In genomic region chr12:17032694-17033463, GRCm38 (mm10) we compare ENCODE assay signal across 8 mouse cellular contexts. TPM values are rescaled to one million over a fixed set of nuclear protein-coding genes. Genes with fewer than 3 reads are reported as not detected.
DNase-seq lines count a peak whose midpoint lies in the region; ATAC-seq and TF ChIP-seq lines count a peak whose summit lies in the region.

No protein-coding gene starts in this region.

- no peak overlapping the region for H3K4me3 ChIP-seq in bone marrow macrophage, adult 2 months (ENCODE audit: insufficient read depth, low read length)
- no peak overlapping the region for H3K4me3 ChIP-seq in forebrain, embryonic 10.5 days
- no peak overlapping the region for H3K4me3 ChIP-seq in hindbrain, embryonic 14.5 days (replicated peaks; ENCODE audit: low read length)
- H3K4me3 ChIP-seq in midbrain, embryonic 15.5 days, result no peak overlapping the region
- H3K4me3 ChIP-seq in spleen, adult 2 months (ENCODE audit: extremely low read depth, insufficient read depth, insufficient read length), result 0 out of 2 replicates have a peak overlapping the region, but pooled peaks have one; percentile 10

- H3K27ac ChIP-seq in bone marrow macrophage, adult 2 months (ENCODE audit: insufficient read depth, low read depth, low read length), result no peak overlapping the region
- no peak overlapping the region for H3K27ac ChIP-seq in forebrain, embryonic 10.5 days
- no peak overlapping the region for H3K27ac ChIP-seq in hindbrain, embryonic 14.5 days
- H3K27ac ChIP-seq in midbrain, embryonic 15.5 days, result no peak overlapping the region
- no peak overlapping the region for H3K27ac ChIP-seq in spleen, adult 2 months (ENCODE audit: insufficient read depth, low read length)

- H3K4me1 ChIP-seq in bone marrow macrophage, adult 2 months (ENCODE audit: control insufficient read depth, insufficient read depth, low read length), result no peaks in the 10 kb centered on the region
- H3K4me1 ChIP-seq in forebrain, embryonic 10.5 days, result peaks cover 15% of the 10 kb centered on the region; the same call in 1 of the 2 replicates
- peaks cover 17% of the 10 kb centered on the region; the same call in 1 of the 2 replicates for H3K4me1 ChIP-seq in hindbrain, embryonic 14.5 days (replicated peaks; ENCODE audit: control insufficient read depth, insufficient read depth, low read length)
- H3K4me1 ChIP-seq in midbrain, embryonic 15.5 days, result peaks cover 10% of the 10 kb centered on the region; the same call in 1 of the 2 replicates
- no peaks in the 10 kb centered on the region; the same call in 1 of the 2 replicates for H3K4me1 ChIP-seq in spleen, adult 2 months (ENCODE audit: control insufficient read depth, insufficient read depth, insufficient read length)

- peak; percentile 56; the same call in 1 of the 2 replicates for ATAC-seq in hindbrain, embryonic 14.5 days (ENCODE audit: low FRiP score)
- peak; percentile 73 for ATAC-seq in midbrain, embryonic 15.5 days (replicated peaks)

- peak; percentile 49 to 89 for DNase-seq in heart, adult 18-20 months
- DNase-seq in heart, adult 11 months, result no peak
- DNase-seq in forebrain, embryonic 10.5 days (ENCODE audit: extremely low spot score, low spot score), result peak; percentile 75
- DNase-seq in hindbrain, embryonic 14.5 days (ENCODE audit: low spot score), result peak; percentile 93
- peak; percentile 88 for DNase-seq in left cerebral cortex, postnatal 4 days
- peak; percentile 55 to 70 for DNase-seq in spleen, adult 2 months (ENCODE audit: low read depth in 1 of 2, low spot score in 2 of 2)

- H3K9ac ChIP-seq in hindbrain, embryonic 14.5 days, result no peak overlapping the region
- no peak overlapping the region for H3K9ac ChIP-seq in midbrain, embryonic 15.5 days

- H3K9me3 ChIP-seq in forebrain, embryonic 10.5 days, result 0 out of 2 replicates have a peak, but pooled peaks cover 5% of the 10 kb centered on the region
- H3K9me3 ChIP-seq in hindbrain, embryonic 14.5 days (ENCODE audit: control insufficient read depth, low read length), result no peaks in the 10 kb centered on the region
- H3K9me3 ChIP-seq in midbrain, embryonic 15.5 days, result no peaks in the 10 kb centered on the region

- H3K36me3 ChIP-seq in forebrain, embryonic 10.5 days (replicated peaks), result no peaks in the 10 kb centered on the region
- H3K36me3 ChIP-seq in hindbrain, embryonic 14.5 days (replicated peaks; ENCODE audit: control insufficient read depth, insufficient read depth), result no peaks in the 10 kb centered on the region
- no peaks in the 10 kb centered on the region for H3K36me3 ChIP-seq in midbrain, embryonic 15.5 days (replicated peaks)
- H3K36me3 ChIP-seq in spleen, adult 2 months (ENCODE audit: control insufficient read depth, insufficient read depth, low read length), result no peaks in the 10 kb centered on the region

- H3K27me3 ChIP-seq in forebrain, embryonic 10.5 days (ENCODE audit: poor library complexity, severe bottlenecking), result no peaks in the 10 kb centered on the region
- no peaks in the 10 kb centered on the region for H3K27me3 ChIP-seq in hindbrain, embryonic 14.5 days (ENCODE audit: control insufficient read depth, insufficient read depth, low read length)
- no peaks in the 10 kb centered on the region for H3K27me3 ChIP-seq in midbrain, embryonic 15.5 days (replicated peaks)
- H3K27me3 ChIP-seq in spleen, adult 2 months (ENCODE audit: control insufficient read depth, insufficient read depth, low read length), result no peaks in the 10 kb centered on the region

- TF ChIP-seq CTCF in bone marrow macrophage, adult 2 months (IDR thresholded peaks at IDR 0.05; ENCODE audit: low read depth, low read length), result 0 out of 2 replicates have a peak, but pooled peaks have one; percentile 23
- peak; percentile 41; the same call in 1 of the 2 replicates for TF ChIP-seq CTCF in spleen, adult 2 months (IDR thresholded peaks at IDR 0.05; ENCODE audit: extremely low read depth, insufficient read depth, insufficient read length, insufficient replicate concordance)

- WGBS in forebrain, embryonic 10.5 days, result 41% methylated on average over 13 of the region's 13 CpGs
- 41% methylated on average over 13 of the region's 13 CpGs for WGBS in hindbrain, embryonic 14.5 days
- 41% methylated on average over 13 of the region's 13 CpGs for WGBS in midbrain, embryonic 15.5 days
- WGBS in spleen, adult 2 months, result 27% methylated on average over 13 of the region's 13 CpGs

- intact Hi-C loops in left cerebral cortex, postnatal 4 days (cut with DNase I), result loop anchor here (2.0 kb wide), 1 partner anchor 144 kb away; the partner anchor contains the start of gene Kcnf1

- H3K4me2 ChIP-seq in hindbrain, embryonic 14.5 days (replicated peaks), result no peak overlapping the region
- no peak overlapping the region for H3K4me2 ChIP-seq in midbrain, embryonic 15.5 days

- TF ChIP-seq POLR2A in bone marrow macrophage, adult 2 months (IDR thresholded peaks at IDR 0.05; ENCODE audit: borderline replicate concordance, low read depth, low read length), result no peak
- no peak for TF ChIP-seq POLR2A in spleen, adult 2 months (IDR thresholded peaks at IDR 0.05; ENCODE audit: low read depth, low read length)

RNA-seq across cellular contexts. Expression of gene 2410004P03Rik, which starts 21.4 kb away (rescaled TPM):
- 1 to 10 TPM in 1 of 2 experiments, not detected in 1; 1.2 TPM for total RNA-seq in heart, adult 18-20 months (2021)
- 0.27 and 1.1 TPM in 2 replicates for polyA plus RNA-seq in bone marrow macrophage, adult 2 months (2012; ENCODE audit: insufficient read depth, insufficient read length, missing spikeins)
- polyA plus RNA-seq in forebrain, embryonic 10.5 days (2016; fragmentation: Nextera tagmentation; extraction: Ambion mirVana), result 0.60 and 1.1 TPM in 2 replicates
- polyA plus RNA-seq in hindbrain, embryonic 14.5 days (2014; fragmentation: Nextera tagmentation; extraction: Ambion mirVana), result 7.7 and 8.2 TPM in 2 replicates
- 1 to 10 TPM; 1.2 to 2.4 TPM for total RNA-seq in left cerebral cortex, postnatal 4 days (2021)
- polyA plus RNA-seq in midbrain, embryonic 15.5 days (2015; fragmentation: Nextera tagmentation; extraction: Ambion mirVana), result 5.2 and 5.4 TPM in 2 replicates
- polyA plus RNA-seq in spleen, adult 2 months (2012; rRNA removed), result 0.07 and 0.32 TPM in 2 replicates

RNA-seq across cellular contexts. Expression of gene Pqlc3, which starts 32.7 kb away (rescaled TPM):
- total RNA-seq in heart, adult 18-20 months (2021), result 1 to 10 TPM; 1.8 to 3.7 TPM
- 120 and 145 TPM in 2 replicates for polyA plus RNA-seq in bone marrow macrophage, adult 2 months (2012; ENCODE audit: insufficient read depth, insufficient read length, missing spikeins)
- 2.9 and 3.5 TPM in 2 replicates for polyA plus RNA-seq in forebrain, embryonic 10.5 days (2016; fragmentation: Nextera tagmentation; extraction: Ambion mirVana)
- 1.6 and 1.9 TPM in 2 replicates for polyA plus RNA-seq in hindbrain, embryonic 14.5 days (2014; fragmentation: Nextera tagmentation; extraction: Ambion mirVana)
- 1 to 10 TPM in 1 of 2 experiments, under 1 TPM in 1; 0.68 to 1.1 TPM for total RNA-seq in left cerebral cortex, postnatal 4 days (2021)
- 2.4 and 2.6 TPM in 2 replicates for polyA plus RNA-seq in midbrain, embryonic 15.5 days (2015; fragmentation: Nextera tagmentation; extraction: Ambion mirVana)
- polyA plus RNA-seq in spleen, adult 2 months (2012; rRNA removed), result 42.5 and 86.2 TPM in 2 replicates
